Mouse (Mus musculus) large intestine, adult 2 months (tissue): ENCODE data around the gene Bcl2l1. TPM values are rescaled to one million over a fixed set of nuclear protein-coding genes. Genes with fewer than 3 reads are reported as not detected.
A peak's percentile ranks its signal among the peaks of the same experiment; 100 is the strongest.

Experiments
- DNase-seq: peaks from one replicate; pipeline ENCODE4 v3.0.0-alpha.2; 2012; ENCODE audit warnings: low read depth, low spot score
- WGBS: fragments of 180-500 bp; shearing (Covaris S2); methylation state at CpG from one replicate; pipeline ENCODE4 v1.1.7; 2018; 5-methylcytosine and 5-hydroxymethylcytosine counted together
- polyA plus RNA-seq: library from polyadenylated mRNA; depleted of rRNA; stranded (reverse); fragments of >200 nt; gene quantifications from 2 replicates; pipeline ENCODE4 v1.2.3, GENCODE M21; 2012; rRNA removed

Bcl2l1 gene
- polyA plus RNA-seq: 42.4 and 43.6 TPM in 2 replicates

DNA sequence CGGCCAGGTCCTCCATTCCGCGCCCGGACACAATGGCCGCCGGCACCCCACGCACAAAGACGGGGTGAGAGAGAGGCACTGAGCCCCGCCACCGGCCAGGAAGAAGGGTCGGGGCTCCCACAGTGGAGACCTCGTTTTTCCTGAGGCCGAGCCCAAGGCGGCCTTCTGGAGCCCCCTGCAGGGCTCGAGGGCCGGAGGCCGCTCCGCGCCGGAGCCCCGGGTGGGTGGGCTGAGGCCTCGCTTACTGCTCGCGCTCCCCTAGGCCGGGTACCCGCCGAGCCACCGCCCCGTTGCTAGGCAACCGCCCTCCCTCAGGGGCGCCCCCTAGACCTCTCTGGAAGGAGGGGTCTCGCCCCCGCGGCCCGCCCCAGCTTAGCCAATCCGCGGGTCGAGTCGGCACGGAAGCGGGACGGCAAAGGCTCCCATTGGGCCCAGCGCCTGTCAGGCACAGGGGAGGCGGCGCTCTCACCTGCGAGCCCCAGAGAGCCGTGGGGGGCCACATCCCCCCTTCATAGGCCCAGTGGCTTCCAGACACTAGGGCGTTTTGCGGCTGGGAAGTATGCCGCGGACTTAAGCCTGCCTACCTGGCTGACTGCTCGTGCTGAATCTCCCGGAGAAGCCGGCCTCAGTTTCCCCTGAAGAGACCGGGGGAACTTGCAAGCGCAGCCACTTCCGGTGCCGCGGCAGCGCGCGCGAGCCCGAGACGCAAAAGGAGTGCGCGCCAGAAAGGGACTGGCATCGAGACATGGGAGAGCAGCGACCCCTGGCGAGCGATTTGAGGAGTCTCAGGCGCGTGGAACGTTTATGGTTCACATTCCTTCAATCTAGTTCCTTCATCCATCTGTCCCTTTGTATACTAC is at the start of gene Bcl2l1:
TSS of gene Bcl2l1 (minus strand) at position 710 of the 860 bp plus-strand sequence.
- WGBS: under 1% methylated on average over 73 of the region's 74 CpGs
- peak; percentile 95 for DNase-seq

DNA sequence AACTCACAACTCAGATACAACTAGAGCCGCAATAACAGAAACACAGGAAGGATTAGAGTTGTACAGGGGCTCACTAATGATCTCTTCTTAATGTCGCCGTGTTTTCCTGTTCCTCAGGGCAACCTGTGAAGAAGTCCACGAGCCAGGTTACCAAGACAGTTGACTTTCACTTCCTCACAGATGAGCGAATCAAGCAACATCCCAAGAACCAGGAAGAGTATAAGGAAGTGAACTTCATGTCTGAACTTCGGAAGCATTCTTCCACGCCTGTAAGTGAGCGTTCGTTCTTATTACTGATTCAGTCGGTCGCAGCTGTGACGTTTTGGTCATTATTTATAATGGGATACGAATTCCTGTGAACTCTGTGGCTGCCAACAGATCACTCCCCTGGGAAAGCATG is 49.4 kb upstream of the Bcl2l1 start:
- no peak for DNase-seq
- 85% methylated on average over 13 of the region's 13 CpGs for WGBS

DNA sequence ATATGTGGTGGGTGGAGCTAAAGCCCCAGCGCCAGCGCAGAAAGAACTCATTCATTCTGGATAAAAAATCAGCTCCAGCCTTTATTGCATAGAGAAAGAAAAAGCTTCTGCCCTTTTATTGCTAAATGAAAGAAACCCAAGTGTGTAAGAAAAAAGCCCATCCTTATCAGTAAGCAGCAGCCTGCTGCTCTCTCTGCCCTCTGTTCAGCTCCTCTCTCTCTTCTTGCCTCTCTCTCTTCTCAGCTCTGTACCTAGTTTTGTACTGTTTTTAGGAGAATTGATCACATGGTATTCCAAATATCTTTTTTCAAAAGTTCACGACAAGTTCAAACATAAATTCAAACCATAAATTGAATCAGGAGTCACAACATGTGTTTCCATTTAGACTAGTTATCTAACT is 46.7 kb upstream of the Bcl2l1 start:
- 91% methylated on average over 3 of the region's 3 CpGs for WGBS
- no peak for DNase-seq

DNA sequence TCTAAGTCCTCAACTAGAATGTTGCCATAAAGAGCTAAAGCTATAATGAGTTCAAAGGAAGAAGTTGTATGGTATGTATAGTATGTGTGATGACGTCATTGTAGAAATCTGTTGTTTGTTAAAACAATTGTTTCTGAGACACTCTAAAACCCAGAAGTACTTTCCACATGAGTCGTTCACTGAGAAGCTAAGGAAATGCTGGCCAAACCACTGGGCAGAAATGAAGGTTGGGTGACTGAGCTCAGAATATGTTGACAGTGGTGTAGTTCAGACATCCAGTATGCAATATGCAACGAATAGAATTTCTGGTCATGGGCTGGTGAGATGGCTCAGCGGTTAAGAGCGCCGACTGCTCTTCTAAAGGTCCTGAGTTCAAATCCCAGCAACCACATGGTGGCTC is 31.8 kb upstream of the Bcl2l1 start:
- 92% methylated on average over 6 of the region's 6 CpGs for WGBS

DNA sequence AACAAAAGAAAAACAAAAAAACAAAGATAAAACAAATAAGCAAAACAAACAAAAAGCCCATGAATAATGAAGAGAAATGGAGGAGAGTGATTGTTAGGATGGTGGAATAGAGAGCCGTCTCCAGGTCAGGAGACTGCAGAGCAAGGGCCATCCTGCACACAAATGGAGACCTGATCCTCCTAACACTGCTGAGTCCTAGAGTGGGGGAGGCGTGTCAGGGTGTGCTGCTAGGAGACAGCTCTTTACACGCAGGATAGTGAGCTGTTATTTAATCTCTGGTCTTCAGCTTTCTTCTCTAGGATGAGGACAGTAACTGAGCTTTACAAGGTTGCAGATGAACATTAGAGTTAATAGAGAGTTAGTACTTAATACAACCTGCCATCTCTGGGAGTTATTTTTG is 31.1 kb upstream of the Bcl2l1 start:
- 80% methylated on average over 3 of the region's 3 CpGs for WGBS
- DNase-seq: no peak

More for the DNA sequence above, 31.8 kb upstream of the Bcl2l1 start:
- no peak for DNase-seq

DNA sequence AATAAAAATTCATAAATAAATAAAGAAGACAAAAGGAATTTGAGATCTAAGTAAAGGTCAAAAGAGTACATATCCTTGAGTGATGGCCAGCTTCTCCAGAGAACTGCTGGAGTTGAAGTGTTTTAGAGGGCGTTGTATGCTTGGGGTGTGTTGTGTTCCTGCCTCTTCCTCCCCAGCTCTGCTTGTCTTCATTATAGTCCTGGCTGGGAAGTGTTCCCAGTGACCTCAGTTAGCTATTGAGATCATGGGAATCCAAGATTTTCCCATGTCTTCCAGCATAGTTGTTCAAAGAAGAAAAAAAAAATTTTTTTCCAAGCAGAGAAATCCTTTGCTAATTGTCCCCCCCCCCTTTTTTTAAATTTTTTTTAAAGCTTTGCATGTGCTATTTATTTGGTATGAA is 30.4 kb upstream of the Bcl2l1 start:
- 65% methylated on average over 1 of the region's 1 CpGs for WGBS
- DNase-seq: no peak

DNA sequence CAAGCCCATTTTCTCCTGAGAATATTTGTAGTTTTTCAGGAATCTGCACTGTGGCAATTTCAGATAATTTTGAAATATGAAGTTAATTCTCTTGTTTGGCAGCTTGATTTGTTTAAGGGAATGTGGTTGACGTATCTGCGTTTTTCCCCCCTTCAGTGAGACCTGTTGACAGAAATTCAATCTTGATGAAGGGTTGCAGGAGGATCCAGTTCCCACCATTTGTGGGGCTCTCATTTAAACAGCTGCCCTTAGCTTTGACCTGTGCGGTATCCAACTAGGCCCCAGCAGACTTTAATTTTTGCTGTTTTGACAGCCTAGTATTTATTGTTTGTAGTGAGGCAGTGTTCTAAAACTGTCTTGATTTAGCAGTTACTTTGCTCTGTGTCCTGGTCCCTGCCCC is 28.0 kb upstream of the Bcl2l1 start:
- WGBS: 92% methylated on average over 3 of the region's 3 CpGs
- DNase-seq: no peak

DNA sequence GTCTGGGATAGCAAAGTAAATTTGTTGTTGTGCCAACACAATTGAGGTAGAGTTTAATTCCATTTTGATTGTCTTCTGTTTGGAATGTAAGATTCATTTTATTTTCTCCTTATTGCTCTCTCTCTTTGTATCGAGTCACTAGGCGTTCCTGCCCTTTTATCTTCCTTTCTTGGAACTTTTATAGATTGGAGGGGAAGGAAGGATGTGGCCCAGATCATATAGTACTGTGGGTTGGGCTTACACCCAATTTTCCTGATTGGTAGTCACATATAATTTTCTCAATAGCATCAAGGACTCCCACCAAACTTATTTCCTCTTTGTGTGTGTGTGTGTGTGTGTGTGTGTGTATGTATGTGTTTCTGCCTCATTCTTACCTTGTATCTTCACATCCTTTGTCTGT is 16.9 kb upstream of the Bcl2l1 start:
- WGBS: 0% methylated on average over 2 of the region's 2 CpGs
- DNase-seq: no peak

DNA sequence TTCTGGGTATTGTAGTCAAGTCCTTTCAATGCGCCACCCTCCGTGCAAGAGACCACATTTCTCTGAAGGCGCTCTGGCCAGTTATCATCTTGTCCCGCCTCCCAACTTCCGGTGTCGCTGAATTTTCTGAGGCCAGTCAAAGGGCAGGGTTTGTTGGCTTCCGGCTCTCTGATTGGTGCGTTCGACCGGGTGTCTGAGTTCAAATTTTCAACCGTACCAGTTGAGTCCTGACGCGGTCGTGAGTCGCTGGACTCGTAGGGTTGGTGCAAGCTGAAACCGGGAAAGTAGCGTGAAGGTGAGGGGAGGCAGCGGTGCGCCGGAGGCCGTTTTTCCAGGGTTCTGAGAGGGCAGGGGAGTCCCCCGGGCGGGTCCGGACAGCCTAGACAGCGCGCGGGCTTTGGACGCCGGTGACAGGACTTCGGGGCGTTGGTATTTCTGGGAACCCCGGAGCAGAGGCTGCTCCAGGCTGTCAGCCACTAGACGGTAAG is 16.3 kb upstream of the Bcl2l1 start, which contains the start of gene Tpx2:
TSS of gene Tpx2 (plus strand) at position 150 of the 488 bp plus-strand sequence.
- peak; percentile 100 for DNase-seq
- WGBS: under 1% methylated on average over 34 of the region's 34 CpGs

DNA sequence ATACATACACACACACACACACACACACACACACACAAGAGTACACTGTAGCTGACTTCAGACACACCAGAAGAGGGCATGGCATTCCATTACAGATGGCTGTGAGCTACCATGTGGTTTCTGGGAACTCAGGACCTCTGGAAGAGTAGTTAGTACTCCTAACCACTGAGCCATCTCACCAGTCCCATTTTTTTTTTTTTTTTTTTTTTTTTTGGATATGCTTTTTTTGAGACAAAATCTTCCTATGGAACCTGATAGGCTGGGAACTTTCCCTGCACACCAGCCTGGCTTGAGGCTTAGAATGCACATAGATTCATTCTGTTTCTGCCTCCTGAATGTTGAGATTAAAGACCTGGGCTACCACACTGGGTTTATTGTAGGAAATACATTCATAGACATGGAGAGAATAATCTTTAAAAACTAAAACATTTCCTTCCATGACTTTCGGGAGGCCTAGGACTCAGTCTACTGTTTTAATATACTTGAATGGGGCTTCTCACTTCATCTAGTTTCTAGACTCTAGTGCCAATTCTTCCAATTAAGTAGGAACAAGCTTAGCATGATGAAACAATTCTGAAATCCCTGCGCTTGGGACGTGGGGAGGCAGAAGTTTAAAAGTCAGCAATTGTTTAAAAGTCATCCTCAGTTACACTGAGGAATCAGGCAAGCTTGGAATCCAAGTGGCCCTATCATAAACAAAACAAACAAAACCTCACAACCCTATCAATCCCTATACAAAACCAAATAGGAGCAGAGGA is 15.7 kb upstream of the Bcl2l1 start:
- no peak for DNase-seq
- 13% methylated on average over 3 of the region's 3 CpGs for WGBS

DNA sequence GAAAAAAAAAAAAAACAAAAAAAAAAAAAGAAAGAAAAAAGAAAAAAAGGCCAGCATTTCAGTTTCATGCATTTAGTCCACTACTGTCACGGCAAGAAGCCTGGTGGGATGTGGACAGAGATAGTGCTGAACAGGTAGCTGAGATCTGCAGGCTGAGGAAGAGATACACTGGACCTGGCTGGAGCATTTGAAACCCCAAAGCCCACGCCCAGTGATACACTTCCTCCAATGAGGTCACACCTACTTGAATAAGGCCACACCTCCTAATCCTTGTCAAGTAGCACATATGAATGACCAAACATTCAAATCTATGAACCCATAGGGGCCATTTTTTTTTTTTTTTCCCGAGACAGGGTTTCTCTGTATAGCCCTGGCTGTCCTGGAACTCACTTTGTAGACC is 11.2 kb upstream of the Bcl2l1 start:
- no peak for DNase-seq
- WGBS: 76% methylated on average over 3 of the region's 3 CpGs

DNA sequence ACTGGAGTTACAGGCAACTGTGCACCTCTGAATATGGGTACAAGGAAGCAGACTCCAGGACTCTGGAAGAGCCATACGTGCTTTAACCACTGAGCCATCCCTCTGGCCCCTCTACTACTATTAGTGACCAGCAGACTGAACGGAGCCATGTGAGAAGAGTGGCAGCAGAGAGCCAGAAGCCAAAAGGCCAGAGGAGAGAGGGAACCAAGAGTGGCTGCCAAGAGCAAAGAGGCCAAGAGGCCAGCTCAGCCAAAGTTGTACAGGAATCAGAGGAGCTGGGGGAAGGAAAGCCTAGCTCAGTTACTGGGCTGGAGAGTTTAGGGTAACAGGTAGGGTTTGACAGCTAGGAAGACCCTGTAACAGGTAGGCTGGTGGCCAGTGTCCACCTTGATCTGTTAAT is 7.7 kb upstream of the Bcl2l1 start:
- DNase-seq: no peak
- WGBS: 77% methylated on average over 2 of the region's 2 CpGs

DNA sequence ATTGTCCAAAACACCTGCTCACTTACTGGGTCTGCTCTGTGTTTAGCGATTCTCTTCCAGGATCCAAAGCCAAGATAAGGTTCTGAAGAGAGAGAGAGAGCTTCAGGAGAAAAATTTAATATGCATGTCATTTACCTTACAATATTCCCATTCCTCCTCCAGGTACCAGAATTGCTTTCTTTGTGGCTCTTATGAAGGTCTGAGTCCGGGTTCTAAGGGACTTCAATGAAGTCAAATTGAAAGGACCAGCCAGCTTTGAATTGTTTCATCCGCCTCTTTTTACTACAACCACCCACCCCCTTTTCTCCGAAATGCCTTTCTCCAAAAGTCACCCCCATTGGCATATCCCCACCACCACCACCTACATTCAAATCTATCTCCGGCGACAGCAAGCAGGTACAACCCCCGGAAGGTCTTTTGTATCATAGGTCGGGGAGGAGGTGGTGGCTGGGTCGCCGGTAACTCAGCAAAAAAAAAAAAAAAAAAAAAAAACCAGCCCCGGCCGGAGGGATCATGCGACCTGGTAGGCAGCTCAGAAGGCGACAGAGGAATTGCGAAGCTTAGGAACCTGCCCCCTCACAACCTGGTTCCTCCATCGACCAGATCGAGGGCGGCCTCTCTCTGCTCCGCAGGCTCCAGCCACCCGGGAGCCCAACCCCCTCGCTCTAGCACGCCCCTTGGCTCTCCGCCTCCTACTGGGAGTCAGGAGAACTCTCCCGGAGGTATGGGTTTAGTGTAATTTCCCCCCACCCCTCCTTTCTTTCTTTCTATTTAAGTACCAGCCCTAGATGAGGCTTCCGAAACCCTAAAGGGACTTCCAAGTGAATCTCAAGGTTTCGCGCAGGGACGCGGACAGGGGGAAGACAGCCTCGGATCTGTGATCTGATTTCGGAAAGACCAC is 1.3 kb downstream of the Bcl2l1 start:
- no peak for DNase-seq
- WGBS: 1% methylated on average over 31 of the region's 31 CpGs

DNA sequence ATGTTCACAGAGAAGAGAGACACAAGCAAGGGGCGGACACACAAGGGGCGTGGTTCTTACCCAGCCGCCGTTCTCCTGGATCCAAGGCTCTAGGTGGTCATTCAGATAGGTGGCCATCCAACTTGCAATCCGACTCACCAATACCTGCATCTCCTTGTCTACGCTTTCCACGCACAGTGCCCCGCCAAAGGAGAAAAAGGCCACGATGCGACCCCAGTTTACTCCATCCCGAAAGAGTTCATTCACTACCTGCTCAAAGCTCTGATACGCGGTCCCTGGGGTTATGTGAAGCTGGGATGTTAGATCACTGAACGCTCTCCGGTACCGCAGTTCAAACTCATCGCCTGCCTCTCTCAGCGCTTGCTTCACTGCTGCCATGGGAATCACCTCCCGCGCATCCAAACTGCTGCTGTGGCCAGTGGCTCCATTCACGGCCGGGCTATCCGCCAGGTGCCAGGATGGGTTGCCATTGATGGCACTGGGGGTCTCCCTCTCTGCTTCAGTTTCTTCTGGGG is 2.1 kb downstream of the Bcl2l1 start:
- 26% methylated on average over 23 of the region's 23 CpGs for WGBS
- DNase-seq: no peak

DNA sequence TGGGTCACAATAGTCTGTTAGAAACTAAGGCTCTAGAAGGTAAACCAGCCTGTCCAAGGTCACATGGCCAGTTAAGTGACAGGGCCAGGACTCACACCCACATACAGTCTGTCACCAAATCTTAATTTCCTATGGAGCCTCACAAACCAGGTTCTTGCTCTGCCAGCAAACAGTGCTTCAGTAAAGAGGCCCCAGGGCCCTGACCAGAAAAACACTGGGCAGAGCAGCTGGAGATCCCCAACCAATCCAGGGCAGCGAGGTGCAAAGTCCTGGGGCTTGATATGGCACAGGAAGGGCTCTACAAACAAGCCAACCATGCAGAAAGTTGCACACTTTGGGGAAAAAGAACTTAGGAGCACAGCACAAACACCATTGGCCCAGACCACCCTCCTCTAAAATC is 3.0 kb downstream of the Bcl2l1 start:
- WGBS: 10% methylated on average over 1 of the region's 1 CpGs
- DNase-seq: no peak

DNA sequence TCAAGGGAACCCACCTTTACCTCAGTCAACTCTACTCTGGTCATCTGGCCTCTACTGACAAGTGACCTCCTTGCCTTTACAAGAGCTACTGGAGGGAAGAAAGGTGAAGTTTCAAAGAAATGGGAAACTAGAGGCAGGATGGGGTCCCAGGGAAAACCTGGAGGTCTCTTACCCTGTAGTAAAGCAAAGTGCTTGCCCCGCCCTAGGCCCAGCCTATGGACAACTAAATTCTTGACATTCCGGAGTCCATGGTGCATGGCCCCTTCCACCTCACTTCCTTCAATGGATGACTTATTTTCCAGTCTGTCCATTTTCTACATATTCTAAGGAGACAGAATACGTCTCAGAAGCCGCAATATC is 3.5 kb downstream of the Bcl2l1 start:
- WGBS: 34% methylated on average over 4 of the region's 4 CpGs
- no peak for DNase-seq

DNA sequence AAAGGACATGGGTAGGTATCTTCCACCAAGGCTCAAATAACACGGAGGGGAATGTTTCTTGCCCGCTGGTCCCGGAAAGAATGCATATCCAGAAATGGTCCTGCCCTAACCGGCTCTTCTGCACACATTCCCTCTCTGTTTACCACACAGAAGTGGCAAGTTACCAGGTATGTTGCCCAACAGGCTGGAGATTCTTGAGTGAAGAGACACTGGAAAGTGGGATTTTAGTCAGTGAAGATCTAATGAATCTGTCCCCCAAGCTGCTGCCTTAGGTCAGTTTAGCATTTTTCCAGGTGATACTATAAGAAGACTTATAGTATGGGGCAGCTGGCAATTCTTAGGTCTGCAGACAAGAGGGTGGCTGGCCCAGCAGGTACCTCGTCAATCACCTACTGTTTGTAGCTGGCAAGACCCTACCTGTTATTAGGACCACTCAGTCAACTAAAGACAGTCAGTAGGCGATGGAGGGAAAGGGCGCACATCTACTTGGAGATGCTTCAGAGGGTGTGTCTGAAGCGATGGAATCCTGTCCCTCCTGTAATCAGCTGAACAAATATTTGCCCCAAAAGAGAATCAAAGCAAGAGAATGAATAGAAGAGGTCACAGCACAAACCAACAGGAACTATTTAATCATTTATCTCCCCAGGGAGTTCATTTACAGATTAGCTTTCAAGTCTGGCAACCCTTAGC is 4.1 kb downstream of the Bcl2l1 start:
- no peak for DNase-seq
- 28% methylated on average over 8 of the region's 8 CpGs for WGBS

DNA sequence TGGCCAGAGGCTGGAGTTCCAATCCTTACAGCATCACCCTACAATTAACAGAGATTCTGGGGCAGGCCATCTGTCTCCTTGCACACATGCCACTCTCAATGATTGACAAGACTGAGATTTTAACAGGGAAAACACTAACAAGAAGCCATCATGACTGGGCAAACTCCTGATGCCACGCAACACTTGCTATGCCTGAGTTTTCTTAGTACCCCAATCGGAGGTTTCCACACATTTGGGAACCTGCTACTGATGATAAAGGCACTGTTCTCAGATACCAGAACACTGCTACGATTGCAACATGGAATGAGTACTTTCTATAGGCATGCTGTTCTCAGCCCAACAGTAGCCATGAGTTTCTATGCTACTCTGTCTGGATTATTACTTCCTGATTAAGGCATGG is 5.0 kb downstream of the Bcl2l1 start:
- 83% methylated on average over 3 of the region's 3 CpGs for WGBS

DNA sequence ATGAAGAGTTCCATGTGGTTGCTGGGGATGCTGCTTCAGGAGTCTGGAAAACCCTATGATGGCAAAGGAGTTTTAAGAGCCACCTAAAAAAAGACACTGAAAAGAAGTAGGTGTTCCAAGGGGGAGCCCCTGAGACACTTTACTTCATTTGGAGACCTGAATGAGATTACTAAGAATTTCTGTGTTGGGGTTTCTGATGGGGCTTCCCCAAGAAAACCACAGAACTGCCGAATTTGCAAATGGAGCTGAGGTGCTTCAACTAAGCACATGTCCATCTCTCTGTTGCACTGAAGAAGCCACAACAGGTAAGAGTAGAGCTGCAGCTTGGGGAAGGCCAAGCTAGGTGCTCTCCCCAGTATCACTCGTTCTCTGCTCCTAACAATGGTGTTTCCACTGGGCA is 5.8 kb downstream of the Bcl2l1 start:
- WGBS: 85% methylated on average over 2 of the region's 2 CpGs
- DNase-seq: no peak

More for the DNA sequence above, 5.0 kb downstream of the Bcl2l1 start:
- DNase-seq: no peak
